Mouse (Mus musculus) retina, embryonic 14.5 days (tissue): ENCODE data around the gene Jagn1.

Source experiments
- DNase-seq: peaks from one replicate; pipeline ENCODE4 v3.0.0-alpha.2; 2015; ENCODE audit warnings: low spot score

Gene Jagn1

DNA sequence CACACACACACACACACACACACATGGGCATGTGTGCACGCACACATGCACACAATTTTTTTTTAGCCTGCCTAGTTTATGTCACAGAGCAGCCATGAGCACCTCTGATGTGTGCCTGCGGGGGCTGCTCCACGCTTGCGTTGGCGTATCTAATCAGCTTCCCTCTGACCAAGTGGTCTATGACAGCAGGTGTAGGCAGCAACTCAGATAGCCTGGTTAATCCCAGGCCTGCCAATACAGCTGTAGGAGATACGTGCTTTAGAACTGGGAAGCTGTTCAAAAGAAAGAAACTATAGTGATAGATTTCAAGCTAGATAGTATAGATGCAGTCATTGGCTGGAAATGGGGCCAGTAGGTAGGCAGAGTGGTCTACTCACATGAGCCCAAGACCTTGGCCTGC lies 31.3 kb downstream of the Jagn1 start:
- DNase-seq, result no peak

- no peak for DNase-seq
Observed at GRCm38 (mm10) chr6:113477353-113477752, 35.0 kb downstream of the Jagn1 start.

GRCm38 (mm10) chr6:113478906-113479305 lies 36.5 kb downstream of the Jagn1 start:
- DNase-seq, result no peak

DNA sequence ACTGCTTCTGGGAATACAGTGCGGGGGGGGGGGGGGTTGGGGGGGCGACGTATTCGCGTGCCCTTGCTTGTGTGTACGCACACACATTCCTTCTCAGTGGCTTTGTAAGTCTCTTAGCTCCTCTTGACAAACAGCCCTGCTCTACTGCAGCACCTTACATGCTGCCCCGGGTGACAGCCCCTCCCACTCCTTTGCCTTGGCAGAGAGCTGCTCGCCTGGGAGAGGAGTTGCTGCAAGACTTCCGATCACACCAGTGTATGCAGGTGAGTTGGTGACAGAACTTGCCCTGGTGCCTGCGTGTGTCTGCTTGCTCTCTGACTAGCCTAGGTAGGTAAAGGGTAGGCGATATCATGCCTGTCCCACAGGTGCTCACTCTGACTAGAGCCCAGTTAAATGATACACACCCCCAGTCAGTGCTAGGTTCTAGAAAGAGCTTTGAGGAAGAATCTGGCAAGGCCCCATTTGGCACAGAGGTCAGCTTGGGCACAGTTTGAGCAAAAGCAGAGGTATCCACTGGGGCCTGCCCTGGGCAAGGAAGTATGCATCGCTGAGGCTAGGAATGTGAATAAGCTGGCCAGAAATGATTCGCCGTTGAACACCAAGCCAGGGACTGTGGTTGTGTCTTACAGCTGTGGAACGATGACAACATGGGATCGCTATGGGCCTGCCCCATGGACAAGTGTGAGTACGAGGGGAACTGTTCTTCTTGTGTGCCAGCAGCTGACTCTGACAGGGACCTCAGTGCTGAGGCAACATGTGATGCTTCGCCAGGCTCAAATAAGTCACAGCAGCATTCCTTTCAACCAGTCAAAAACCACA lies 38.4 kb downstream of the Jagn1 start:
- DNase-seq, result no peak

GRCm38 (mm10) chr6:113482477-113483099 lies 40.2 kb downstream of the Jagn1 start:
- no peak for DNase-seq

GRCm38 (mm10) chr6:113483100-113483615 lies 40.8 kb downstream of the Jagn1 start, which contains the start of gene Creld1:
TSS of gene Creld1 (plus strand) at chr6:113483297.
- DNase-seq, result peak; percentile 96

DNA sequence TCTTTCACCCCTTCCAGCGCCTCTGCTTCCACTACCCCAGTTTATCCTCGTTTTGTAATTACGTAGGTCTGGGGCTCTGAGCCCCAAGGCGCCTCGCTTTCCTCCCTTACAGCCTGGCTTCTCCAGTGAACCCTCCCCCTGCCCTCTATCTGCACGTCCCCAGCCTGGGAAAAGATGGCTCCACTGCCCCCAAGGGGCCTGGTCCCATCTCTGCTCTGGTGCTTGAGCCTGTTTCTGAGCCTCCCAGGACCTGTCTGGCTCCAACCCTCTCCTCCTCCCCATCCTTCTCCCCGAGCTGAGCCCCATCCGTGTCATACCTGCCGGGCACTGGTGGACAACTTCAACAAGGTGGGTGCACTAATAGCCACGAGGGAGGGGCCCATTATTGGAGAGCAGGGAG lies 41.4 kb downstream of the Jagn1 start:
- DNase-seq, result peak; percentile 58

DNA sequence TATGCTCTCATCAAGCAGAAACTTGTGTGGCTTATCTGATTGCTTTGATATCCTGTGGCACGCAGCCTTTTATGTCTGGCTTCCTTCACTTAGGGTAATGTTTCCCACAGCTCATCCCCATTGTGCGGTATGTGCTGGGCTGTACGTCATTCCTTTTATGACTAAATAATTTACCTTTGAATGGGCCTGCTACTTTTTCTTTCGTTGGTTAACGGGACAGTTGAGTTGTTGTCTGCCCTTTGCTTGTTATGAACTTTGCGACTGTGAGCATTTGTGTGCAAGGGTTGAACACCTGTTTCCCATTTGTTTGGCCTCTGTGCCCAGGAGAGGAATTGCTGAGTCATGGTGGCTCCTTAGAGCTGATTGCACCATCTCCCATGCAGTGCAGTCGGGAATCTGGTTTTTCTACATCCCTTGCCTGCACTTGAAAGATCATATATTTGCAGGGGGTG lies 44.8 kb downstream of the Jagn1 start:
- DNase-seq, result no peak

DNA sequence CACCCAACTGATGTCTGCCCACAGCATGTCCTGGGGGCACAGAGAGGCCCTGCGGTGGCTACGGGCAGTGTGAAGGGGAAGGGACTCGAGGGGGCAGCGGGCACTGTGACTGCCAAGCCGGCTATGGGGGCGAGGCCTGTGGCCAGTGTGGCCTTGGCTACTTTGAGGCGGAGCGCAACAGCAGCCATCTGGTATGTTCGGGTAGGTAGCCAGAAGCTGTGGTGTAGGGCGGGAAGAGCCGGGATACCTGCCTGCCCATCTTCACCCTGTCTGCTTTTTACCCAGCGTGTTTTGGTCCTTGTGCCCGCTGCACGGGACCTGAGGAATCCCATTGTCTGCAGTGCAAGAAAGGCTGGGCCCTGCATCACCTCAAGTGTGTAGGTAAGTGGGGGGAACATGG lies 47.0 kb downstream of the Jagn1 start:
- no peak for DNase-seq

GRCm38 (mm10) chr6:113492101-113492864 lies 49.9 kb downstream of the Jagn1 start:
- no peak for DNase-seq

DNA sequence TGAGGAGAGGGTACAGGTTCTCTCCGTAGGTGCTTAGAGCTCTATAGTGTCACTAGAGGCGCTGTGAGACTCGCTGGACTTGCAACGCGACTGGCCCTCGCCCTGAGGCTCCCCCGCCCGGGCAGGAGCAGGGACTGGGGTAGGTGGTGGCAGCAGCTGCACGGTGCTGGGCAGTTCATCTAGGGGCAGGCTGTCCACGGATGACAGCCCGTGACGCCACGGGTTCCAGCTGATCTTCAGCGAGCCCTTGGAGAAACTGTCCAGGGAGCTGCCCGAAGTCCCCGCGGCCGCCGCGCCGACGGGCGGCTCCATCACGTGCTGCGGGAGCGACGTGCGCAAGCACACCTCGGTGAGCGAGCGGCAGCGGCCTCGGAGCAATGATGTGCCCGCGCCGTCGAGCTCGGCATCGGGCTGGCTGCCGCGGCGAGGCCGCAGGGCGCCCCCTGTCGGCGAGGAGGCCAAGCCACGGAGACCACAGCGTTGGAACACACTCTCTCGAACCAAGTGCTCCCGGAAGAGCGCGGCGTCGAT lies 52.0 kb downstream of the Jagn1 start:
- DNase-seq, result peak; percentile 84

DNA sequence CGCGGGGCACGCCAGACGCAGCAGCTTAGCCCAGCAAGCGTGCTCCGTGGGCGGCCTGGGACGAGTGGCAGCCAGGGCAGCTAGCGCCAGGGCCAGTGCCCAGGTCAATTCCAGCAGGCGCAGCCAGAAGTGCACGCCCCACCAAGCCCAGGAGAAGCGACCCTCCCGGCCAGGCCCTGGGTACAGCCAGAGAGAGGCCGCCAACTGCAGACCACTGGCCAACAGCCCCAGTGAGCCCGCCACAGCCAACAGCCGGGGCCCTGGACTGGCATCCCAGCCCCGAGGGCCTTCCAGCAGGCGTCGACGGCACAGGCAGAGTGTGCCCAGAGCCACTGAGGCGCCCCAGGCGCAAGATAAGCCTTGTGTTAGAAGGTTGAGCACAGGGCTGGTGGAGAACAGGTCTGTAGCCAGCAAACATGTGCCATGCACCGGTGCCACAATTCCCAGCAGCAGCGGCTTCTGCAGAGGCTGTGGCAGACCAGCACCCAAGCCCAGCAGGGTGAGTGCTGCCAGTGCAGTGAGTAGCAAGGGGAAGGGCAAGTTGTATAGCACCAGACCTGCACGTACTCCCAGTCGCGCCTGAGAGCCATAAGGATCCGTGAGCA lies 52.8 kb downstream of the Jagn1 start:
- no peak for DNase-seq
